Mouse (Mus musculus): ENCODE results near the gene Sh3d21.

- TF ChIP-seq CTCF (IDR thresholded peaks at IDR 0.05; ENCODE audit: control insufficient read depth, insufficient read depth, insufficient read length): no peak
- no peak for TF ChIP-seq MAX (IDR thresholded peaks at IDR 0.05)
- TF ChIP-seq MYOG (IDR thresholded peaks at IDR 0.05; ENCODE audit: control insufficient read depth, extremely low read depth, insufficient read length): no peak
- no peak for TF ChIP-seq USF1 (IDR thresholded peaks at IDR 0.05; ENCODE audit: low read depth)
- no peak for TF ChIP-seq CEBPB (IDR thresholded peaks at IDR 0.05; ENCODE audit: low read depth)
- no peak for TF ChIP-seq FOSL1 (IDR thresholded peaks at IDR 0.05; ENCODE audit: insufficient read depth, low read length, poor library complexity, severe bottlenecking)
These were observed 22.3 kb downstream of the Sh3d21 start for GRCm38 (mm10) chr4:126141021-126141420.
